Mouse (Mus musculus): Measurements from ENCODE around the gene Vgll2. TPM values are rescaled to one million over a fixed set of nuclear protein-coding genes. Genes with fewer than 3 reads are reported as not detected.

Vgll2 gene
- total RNA-seq (2017), result not detected in 2 replicates

DNA sequence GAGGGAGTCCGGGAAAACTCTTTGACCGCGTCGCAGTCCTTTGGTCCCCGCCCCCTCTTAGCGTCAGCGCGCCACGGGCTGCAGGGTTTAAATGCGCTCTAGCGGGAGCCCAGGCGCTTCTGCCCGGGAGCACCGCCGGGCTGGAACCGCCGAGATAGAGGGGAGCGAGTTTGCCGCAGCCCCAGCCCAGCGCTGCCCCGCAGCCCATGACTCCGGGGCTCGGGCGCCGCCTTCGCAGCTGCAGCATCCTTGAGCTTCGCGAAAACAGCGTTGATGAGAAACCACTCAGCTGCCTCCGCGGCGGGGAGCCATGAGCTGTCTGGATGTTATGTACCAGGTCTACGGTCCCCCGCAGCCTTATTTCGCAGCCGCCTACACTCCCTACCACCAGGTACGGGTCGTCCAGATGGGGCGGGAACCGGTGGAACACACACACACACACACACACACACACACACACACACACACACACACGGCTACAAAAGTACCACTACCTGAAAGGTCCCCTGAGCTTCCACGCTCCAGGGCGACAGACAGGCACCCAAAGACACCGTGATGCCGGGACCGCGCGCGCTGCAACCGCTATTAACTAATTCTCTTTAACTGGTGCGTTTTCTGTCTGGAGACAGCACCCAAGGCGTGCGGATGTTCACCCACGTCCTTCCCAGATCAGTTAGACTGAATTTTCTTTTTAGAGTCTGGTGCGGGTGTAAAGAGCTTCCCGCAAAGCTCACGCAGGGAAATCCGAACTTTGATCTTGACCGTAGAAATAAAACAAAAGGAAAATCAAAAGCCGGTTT is at the start of gene Vgll2:
TSS of gene Vgll2 (plus strand) at position 90 of the 800 bp plus-strand sequence.
- no peak for ATAC-seq (ENCODE audit: extremely low read depth, insufficient number of reproducible peaks, low FRiP score, poor library complexity, severe bottlenecking)

DNA sequence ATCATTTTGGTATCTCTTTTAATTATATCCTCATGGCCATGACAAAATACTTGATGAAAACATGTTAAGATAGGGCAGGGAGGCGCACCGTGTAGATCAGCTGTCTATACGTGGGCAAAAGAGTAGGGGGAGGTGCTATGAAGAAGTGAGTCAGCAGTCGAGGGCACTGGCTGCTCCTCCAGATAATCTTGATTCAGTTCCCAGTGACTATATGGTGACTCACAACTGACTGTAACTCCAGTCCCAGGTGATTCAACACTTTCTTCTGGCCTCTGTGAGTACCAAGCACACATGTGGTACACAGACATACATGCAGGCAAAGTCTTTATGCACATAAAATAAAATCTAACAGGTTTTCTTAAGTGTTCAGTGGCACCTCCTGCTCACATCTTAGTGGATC is 47.2 kb upstream of the Vgll2 start:
- ATAC-seq (ENCODE audit: extremely low read depth, insufficient number of reproducible peaks, low FRiP score, poor library complexity, severe bottlenecking), result no peak

DNA sequence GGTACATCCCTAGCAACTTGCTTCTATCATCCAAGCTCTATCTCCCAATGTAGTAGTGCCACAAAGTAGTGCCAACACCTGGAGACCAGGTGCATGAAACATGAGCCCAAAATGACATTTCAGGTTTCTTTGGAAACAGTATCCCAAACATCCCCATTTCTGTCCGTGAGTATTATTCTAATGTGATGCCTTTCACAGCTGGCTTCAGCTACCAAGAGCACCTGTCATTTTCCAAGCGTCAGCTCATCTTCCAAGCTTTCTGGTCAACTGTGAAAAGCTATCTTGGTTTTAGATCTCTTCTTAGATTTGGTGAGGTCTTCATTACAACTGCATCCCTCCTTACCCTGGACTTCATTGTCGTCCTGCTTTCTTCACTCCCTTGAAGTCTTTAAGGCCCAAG is 46.7 kb upstream of the Vgll2 start:
- ATAC-seq (ENCODE audit: extremely low read depth, insufficient number of reproducible peaks, low FRiP score, poor library complexity, severe bottlenecking), result no peak

DNA sequence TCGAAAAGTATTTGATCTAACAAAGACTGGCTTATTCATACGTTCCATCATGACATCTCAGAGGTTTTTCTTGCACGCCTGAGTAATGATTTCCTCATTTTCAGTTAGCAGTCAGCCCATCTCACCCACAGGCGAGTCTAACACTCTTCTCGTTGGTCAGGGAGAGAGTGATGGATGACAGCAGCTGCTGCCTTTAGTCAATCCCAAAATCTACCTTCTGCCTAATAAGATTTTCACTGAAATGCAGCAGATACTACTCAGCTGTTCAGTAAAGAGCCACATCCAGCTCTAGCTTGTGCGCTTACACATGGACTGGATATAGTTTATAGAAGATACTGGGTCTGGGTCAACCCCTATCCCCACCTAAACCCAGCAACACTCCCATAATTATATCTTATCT is 40.7 kb upstream of the Vgll2 start:
- ATAC-seq (ENCODE audit: extremely low read depth, insufficient number of reproducible peaks, low FRiP score, poor library complexity, severe bottlenecking), result no peak

DNA sequence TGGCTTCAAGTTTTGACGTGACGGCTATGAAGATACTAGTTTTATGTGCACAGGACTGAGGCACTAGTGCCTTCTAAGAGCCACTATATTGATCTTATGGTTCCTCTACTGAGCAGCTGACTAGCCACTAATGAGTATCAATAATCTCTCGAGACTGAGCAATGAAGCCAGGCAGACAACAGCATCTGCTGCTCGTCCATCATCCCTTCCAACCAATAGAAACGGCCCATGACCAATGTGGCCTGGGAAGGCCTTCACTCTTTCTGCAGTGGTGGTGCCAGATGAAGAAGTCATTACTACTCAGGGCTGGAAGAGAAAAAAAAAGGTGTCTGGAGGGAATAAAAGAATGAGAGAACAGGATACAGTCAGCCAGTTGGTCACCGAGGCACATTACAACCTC is 39.9 kb upstream of the Vgll2 start:
- ATAC-seq (ENCODE audit: extremely low read depth, insufficient number of reproducible peaks, low FRiP score, poor library complexity, severe bottlenecking), result no peak

DNA sequence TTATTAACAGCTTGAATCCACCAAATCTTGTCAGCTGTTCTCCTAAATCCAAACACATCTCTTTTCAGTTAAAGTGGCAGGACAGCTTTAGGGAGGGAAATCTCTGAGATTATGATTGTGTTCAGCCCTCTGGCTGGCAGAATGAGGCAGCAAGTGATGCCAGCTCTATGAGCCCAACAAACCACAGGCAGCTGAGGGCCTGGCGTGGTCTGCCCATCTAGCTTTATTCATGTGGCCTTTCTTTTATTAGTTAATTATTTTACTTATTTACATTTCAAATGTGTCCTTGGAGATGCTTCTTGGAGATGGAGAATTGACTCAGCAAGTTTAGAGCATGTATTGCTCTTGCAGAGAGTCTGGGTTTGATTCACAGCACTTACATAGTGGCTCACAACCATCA is 3.8 kb upstream of the Vgll2 start:
- ATAC-seq (ENCODE audit: extremely low read depth, insufficient number of reproducible peaks, low FRiP score, poor library complexity, severe bottlenecking), result no peak

DNA sequence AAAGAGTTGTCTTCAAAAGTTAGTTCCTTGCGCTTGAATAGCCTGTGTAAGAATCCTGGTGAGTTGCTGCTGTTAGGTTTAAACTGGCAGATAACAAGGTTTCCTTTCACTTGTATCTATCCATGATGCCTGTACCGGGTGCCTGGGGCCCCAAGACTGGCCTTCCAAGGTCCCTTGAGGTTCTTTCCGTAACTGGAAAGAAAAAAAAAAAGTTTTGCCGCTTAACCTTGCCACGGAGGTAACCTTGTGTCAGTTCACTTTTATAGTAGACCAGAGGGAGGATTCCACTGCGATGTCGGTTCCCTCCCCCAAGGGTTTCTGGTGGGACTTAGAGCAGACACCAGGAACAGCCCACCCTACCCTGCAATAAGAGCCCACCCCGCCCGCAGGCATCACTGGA is 1.1 kb upstream of the Vgll2 start:
- ATAC-seq (ENCODE audit: extremely low read depth, insufficient number of reproducible peaks, low FRiP score, poor library complexity, severe bottlenecking), result no peak

DNA sequence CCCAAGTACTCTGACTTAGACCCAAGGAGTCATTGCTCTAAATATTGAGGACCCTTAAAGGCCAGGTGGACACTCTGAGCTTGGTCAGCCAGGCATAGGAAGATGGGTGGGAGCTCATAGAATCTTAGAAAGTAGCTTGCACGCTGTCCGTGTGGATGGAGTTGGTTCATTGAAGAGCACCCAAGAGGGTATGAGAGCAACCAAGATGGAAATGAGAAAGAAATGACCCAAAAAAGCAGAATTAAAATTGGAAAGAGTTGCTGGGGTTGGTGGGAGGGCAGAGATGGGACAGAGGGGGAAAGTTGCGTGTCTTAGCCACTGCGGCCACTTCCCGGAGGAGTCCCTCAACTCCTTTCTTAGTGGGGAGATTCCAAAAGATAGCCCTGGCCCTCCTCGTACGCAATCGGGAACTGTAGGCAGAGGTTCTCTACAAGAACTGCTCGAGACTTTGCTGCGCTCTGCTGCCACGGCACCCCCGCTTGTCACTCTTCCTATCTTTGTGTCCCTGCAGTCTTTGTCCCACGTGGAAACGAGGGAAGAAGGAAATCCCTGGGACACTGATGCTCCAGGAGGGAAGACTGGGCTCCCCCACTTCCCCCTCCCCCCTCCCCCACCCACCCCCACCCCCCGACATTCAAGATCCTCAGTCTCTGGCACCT is 437 bp upstream of the Vgll2 start:
- no peak for ATAC-seq (ENCODE audit: extremely low read depth, insufficient number of reproducible peaks, low FRiP score, poor library complexity, severe bottlenecking)

DNA sequence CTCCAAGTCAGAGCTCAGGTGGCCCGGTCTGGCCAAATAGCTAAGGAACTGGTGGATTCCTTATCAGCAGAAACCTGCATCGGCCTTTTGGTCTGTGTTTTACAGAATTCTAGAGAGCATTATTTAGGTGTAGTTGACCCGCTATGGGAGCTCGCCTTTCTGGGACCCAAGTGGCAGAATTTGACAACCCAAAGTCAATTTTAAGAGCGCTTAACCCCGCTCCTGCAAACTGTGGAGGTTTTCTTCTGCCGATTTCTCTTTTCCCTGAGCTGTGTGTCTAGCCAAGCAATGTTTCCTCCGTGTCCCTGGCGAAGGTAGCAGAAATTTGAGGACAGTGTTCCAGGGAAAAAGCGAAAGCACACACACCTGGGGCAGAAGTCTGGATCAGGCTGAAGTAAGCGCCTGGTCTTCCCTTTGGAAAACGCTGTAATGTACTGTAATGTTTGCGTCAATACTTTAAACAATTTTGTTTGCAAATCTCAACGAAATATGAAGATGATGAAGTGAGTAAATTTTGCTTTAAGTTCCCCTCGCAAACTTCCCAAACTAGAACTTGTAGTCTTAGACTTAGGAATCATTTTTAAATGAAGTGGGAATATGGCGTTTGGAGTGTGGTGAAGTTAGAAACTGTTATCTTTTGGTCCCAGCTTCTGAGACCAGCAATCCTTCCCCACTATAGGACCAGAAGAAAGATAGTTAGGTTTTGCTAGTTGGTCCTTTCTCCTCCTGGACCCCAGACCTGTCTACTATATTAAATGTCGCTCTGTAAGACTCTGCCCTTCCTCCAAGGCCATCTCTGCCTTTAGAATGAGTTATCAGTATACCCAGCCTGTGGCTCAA is 1.1 kb downstream of the Vgll2 start:
- no peak for ATAC-seq (ENCODE audit: extremely low read depth, insufficient number of reproducible peaks, low FRiP score, poor library complexity, severe bottlenecking)

DNA sequence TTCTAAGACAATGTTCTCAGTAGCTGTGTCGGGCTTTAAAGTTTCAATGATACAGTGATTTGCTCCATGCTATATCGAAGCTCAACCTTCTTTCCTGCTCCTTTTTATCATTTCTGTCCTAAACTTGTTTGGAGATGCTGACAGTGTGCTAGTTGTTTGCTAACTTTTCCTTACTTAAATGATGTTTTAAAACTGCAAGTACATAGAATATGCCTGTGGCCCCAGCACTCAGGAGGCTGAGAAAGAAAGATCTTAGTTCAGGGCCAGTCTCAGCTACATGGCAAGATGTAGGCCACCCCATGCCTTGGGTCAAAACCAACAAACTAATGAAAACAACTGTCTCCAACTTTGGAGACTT is 1.7 kb downstream of the Vgll2 start:
- ATAC-seq (ENCODE audit: extremely low read depth, insufficient number of reproducible peaks, low FRiP score, poor library complexity, severe bottlenecking), result no peak

DNA sequence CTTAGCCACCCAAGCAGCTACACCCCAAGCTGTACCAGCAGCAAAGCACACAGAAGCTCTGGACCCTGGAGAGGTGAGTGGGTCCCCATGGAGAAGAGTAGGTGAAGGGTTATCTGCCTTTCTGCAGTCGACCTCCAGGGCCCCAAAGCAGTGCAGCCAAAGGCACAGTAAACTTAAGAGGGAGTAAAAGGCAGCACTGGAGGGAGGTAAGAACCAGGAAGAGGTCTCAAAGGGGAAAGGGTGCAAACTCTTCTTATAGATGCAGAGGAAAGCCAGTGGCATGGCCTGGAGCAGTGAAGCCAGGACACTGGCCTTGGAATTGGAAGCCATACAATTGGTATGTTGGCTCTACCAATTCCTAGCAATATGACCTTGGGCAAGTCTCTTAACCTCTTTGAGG is 3.0 kb downstream of the Vgll2 start:
- ATAC-seq (ENCODE audit: extremely low read depth, insufficient number of reproducible peaks, low FRiP score, poor library complexity, severe bottlenecking), result no peak

DNA sequence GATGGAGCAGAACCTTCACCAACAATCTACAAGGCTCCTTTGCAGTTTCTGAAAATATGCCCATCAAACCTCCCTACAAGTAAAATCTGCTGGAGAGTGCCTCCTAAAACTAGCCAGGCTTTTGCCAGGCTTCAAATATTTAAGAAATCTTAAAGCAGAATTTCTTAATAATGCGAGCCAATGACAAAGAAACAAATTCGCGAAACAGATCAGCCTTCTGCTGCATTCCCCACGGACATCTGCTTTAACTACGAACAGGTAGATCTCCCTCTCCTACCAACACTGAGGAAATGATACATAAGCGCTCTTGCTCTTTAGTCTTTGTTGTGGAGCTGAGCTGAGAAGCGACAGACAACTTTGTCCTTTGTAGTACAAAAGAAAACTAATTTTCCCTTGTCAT is 3.5 kb downstream of the Vgll2 start:
- no peak for ATAC-seq (ENCODE audit: extremely low read depth, insufficient number of reproducible peaks, low FRiP score, poor library complexity, severe bottlenecking)

DNA sequence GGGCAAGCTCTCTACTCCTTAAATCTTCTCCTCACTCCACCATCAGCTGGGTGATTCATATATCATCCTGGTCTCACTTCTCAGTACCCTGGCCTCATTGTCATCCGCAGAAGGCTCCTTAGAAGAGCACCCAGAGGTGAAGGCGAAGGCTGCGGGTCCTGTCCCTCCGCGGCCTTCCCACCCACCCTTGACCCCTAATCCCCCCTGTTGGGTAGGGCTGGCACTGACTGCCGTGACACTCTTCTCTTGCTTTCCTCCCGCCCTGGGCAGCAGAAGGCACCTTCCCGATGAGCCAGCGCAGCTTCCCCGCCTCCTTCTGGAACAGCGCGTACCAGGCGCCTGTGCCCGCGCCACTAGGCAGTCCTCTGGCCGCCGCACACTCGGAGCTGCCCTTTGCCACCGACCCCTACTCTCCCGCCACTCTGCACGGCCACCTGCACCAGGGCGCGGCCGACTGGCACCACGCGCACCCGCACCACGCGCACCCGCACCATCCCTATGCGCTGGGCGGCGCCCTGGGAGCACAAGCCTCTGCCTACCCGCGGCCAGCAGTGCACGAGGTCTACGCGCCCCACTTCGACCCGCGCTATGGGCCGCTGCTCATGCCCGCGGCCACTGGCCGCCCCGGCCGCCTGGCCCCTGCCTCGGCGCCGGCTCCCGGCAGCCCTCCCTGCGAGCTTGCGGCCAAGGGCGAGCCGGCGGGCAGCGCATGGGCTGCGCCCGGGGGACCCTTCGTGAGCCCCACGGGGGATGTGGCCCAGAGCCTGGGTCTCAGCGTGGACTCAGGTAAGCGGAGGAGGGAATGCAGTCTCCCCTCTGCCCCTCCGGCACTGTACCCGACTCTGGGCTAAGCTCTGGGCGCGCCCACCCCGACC is 5.1 kb downstream of the Vgll2 start:
- no peak for ATAC-seq (ENCODE audit: extremely low read depth, insufficient number of reproducible peaks, low FRiP score, poor library complexity, severe bottlenecking)

DNA sequence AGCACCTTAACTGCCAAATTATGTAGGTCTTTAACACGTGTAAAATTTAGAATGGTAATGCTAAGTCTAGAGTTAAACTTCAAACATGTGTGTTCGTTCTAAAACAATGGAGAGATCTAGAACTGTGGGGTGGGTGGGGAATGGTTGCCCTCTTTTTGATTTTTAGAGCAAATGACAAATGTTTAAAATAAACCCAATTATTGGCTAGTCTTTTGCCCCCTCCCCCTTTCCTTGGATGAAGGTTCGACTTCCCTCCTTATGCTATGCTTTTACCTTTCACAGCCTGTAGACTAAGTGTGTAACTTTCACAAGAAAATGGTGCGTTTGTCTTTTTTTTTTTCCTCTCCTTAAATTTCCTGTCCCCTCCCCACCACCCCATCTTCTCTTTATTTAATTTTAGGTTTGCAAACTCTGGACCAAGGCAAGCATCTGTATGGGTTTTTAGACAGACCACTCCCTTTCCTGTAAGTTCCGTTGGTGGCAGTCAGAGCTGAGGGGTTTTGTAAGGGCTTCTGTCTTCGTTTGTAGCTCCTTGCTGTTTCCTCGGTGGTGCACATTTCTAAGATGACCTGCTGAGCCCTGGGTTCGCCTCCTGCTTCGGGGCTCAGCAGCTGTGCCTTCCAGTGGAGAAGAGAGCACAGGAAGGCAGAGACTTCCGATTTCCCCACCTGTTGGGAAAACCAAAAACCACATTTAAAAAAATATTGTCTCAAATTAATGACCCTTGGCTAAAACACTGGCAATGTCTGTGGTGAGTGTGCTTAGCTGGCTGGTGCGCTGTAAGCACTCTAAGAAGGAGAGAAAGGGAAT is 6.5 kb downstream of the Vgll2 start:
- ATAC-seq (ENCODE audit: extremely low read depth, insufficient number of reproducible peaks, low FRiP score, poor library complexity, severe bottlenecking), result no peak

DNA sequence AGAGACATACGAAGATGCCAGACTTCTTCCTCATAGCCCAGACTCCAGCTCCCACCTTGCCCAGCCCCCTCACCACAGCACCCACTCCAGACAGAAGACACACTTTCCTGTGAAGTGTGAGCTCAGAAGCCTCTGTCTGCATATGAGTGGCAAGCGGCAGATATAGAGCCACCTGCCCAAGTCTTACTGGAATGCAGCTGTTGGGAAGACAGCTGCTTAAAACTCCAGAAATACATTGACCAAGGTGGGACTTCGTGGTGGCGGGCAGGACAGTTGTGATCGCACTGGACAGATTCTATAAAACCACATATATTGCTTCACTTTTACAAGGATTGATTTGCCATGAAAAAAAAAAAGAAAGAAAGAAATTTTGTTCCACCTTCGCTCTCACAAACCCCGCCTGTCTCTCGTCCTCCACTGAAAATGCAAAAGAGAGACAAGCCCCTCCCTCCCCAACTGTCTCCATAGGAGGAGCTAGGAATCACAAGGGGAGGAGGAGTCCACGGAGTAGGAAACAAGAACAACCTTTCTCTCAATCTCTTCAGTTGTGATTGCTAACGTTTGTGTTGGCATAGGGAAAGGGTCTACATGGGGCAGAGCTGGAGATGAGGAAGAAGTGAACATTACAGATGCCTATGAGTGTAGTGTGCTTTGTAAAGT is 7.2 kb downstream of the Vgll2 start:
- ATAC-seq (ENCODE audit: extremely low read depth, insufficient number of reproducible peaks, low FRiP score, poor library complexity, severe bottlenecking), result no peak

DNA sequence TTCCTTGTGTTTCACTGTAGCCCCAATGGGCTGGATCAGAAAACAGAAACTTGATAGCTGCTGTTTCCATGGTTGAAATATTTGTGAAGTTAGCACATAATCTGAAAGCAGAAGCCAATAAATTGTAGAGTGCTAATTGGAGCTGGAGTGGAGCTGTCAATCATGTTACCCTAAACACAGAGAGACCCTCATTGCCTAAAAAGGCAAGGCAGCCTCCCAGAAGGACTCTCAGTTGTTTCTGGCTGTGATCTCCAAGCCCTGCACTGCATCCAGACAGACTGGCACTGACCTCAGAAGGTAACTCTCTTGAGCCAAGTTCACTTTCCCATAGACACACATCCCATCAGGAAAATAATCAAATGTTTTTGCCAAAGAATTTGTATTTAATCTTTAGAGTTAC is 11.4 kb downstream of the Vgll2 start:
- no peak for ATAC-seq (ENCODE audit: extremely low read depth, insufficient number of reproducible peaks, low FRiP score, poor library complexity, severe bottlenecking)

DNA sequence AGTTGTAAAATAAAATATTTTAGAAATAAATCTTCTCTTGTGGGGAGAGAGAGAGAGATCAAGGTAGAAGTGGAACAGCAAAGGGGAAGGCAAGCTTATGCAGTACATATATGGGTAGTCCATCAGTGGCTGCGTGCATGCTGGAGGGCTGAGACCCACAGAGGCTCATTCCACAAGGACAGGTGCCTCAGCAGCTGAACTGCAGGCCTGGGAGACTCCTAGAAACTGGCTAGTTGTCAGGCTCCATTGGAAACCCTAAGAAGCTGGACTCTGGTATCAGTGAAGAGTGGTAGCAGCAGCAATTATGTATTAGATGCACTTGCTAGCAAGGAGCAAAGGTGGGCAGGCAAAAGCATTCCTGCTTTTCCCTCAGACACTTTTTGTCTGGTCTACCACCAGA is 17.1 kb downstream of the Vgll2 start:
- no peak for ATAC-seq (ENCODE audit: extremely low read depth, insufficient number of reproducible peaks, low FRiP score, poor library complexity, severe bottlenecking)

DNA sequence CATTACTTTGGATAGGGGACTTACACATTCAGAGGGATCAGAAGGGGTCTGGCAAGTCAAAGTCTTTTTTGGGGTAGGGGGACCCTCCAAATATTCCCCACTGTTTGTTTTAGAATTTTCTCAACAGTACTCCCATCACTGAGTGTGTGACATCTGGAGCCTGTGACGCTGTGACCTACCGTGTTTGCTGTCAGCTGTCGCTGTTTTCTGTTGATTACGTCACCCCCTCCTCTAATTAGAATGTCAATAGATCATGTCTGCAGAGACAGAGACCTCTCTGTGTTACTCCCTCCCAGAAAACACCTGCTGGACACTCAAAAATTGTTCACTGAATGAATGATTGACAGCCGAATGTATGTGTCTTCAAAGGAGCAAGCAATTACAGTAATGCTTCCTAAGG is 20.8 kb downstream of the Vgll2 start:
- no peak for ATAC-seq (ENCODE audit: extremely low read depth, insufficient number of reproducible peaks, low FRiP score, poor library complexity, severe bottlenecking)
